Mouse (Mus musculus) lung, postnatal 36 days (tissue): ENCODE measurements around the gene Gm12355.
A peak's percentile ranks its signal among the peaks of the same experiment; 100 is the strongest.
"Not testable (repeated sequence)": the region's sequence is repeated elsewhere in the genome, so short reads cannot be mapped to it uniquely, and the experiment has no call there.

ENCODE experiments used
- DNase-seq: peaks from one replicate; pipeline ENCODE4 v3.0.0; 2022; ENCODE audit warnings: mixed read lengths

Gm12355 gene

GRCm38 (mm10) chr11:98625611-98626410 is at the start of gene Gm12355, which contains the start of gene Gsdma3:
TSS of gene Gm12355 (minus strand) at chr11:98625661.
TSS of gene Gsdma3 (plus strand) at chr11:98626360.
- no peak for DNase-seq

- DNase-seq = peak; percentile 72
Observed at GRCm38 (mm10) chr11:98673136-98673535, 47.7 kb upstream of the Gm12355 start.

- no peak for DNase-seq
Observed at GRCm38 (mm10) chr11:98672482-98672881, 47.0 kb upstream of the Gm12355 start.

- DNase-seq = no peak
Observed at GRCm38 (mm10) chr11:98671857-98672256, 46.4 kb upstream of the Gm12355 start.

- no peak for DNase-seq
Observed at GRCm38 (mm10) chr11:98671284-98671815, 45.9 kb upstream of the Gm12355 start.

GRCm38 (mm10) chr11:98668984-98669383 is 43.5 kb upstream of the Gm12355 start:
- DNase-seq = no peak

GRCm38 (mm10) chr11:98664091-98664490 is 38.6 kb upstream of the Gm12355 start, which contains the start of gene Gsdma:
TSS of gene Gsdma (plus strand) at chr11:98664351.
- no peak for DNase-seq

GRCm38 (mm10) chr11:98660517-98660916 is 35.1 kb upstream of the Gm12355 start:
- peak; percentile 67 for DNase-seq

- DNase-seq = peak; percentile 72
Observed at GRCm38 (mm10) chr11:98655076-98655475, 29.6 kb upstream of the Gm12355 start.

GRCm38 (mm10) chr11:98646459-98646858 is 21.0 kb upstream of the Gm12355 start, which contains the start of gene Gsdma2:
TSS of gene Gsdma2 (plus strand) at chr11:98646759.
- no peak for DNase-seq

GRCm38 (mm10) chr11:98645946-98646345 is 20.5 kb upstream of the Gm12355 start:
- DNase-seq = no peak

GRCm38 (mm10) chr11:98644757-98645156 is 19.3 kb upstream of the Gm12355 start:
- DNase-seq = no peak

GRCm38 (mm10) chr11:98640091-98640490 is 14.6 kb upstream of the Gm12355 start:
- no peak for DNase-seq

GRCm38 (mm10) chr11:98637501-98637900 is 12.0 kb upstream of the Gm12355 start:
- DNase-seq = no peak

GRCm38 (mm10) chr11:98635312-98635970 is 10.0 kb upstream of the Gm12355 start:
- DNase-seq = peak; percentile 36

GRCm38 (mm10) chr11:98630646-98631045 is 5.2 kb upstream of the Gm12355 start:
- DNase-seq = no peak

- no peak for DNase-seq
Observed at GRCm38 (mm10) chr11:98628706-98629105, 3.2 kb upstream of the Gm12355 start.

GRCm38 (mm10) chr11:98624381-98624780 is 1.1 kb downstream of the Gm12355 start:
- DNase-seq = not testable (repeated sequence)

GRCm38 (mm10) chr11:98623981-98624380 is 1.5 kb downstream of the Gm12355 start:
- not testable (repeated sequence) for DNase-seq

- DNase-seq = no peak
Observed at GRCm38 (mm10) chr11:98620791-98621190, 4.7 kb downstream of the Gm12355 start.

- DNase-seq = peak; percentile 74
Observed at GRCm38 (mm10) chr11:98606763-98607162, 18.7 kb downstream of the Gm12355 start.

- DNase-seq = not testable (repeated sequence)
Observed at GRCm38 (mm10) chr11:98604911-98605310, 20.6 kb downstream of the Gm12355 start.

GRCm38 (mm10) chr11:98603953-98604352 is 21.5 kb downstream of the Gm12355 start:
- DNase-seq = no peak
